Mouse (Mus musculus) liver, adult 2 months (tissue): ENCODE measurements around the gene Arhgap18.

Experiments used
- CTCF ChIP-seq: fragments of 200-500 bp; IDR thresholded peaks from 2 replicates; pipeline ENCODE4 v1.5.1; 2011; ENCODE audit warnings: low read depth, low read length, control low read depth
- POLR2A ChIP-seq: fragments of 200-500 bp; IDR thresholded peaks from 2 replicates; pipeline ENCODE4 v1.6.1; 2011; ENCODE audit warnings: low read length, control low read depth; ENCODE audit not compliant: insufficient read depth; ENCODE audit errors: extremely low read depth

GRCm38 (mm10) chr10:26798752-26799411 is 45.7 kb downstream of the Arhgap18 start:
- TF ChIP-seq CTCF (no peak), POLR2A (no peak)
